Mouse (Mus musculus): ENCODE measurements around the gene Stox2.

Gene Stox2

DNA sequence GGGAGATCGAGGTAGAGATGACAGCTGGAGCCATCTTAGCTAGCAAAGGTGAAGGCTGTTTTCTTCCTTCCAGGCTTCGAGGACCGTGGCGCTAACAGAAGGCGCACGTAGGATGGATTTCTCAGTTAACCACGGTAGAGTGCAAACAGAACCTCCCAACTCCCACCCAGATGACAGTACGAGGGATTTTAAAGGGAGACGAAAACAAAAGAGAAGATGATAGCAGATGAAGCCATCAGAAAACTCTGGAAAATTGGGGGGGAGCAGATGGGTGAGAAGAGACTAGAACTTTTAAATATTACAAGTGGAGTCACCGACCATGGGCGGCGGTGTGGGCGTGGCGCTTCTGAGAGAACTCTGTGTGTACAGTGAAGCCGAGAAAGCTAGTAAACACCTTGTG, 202.0 kb downstream of the Stox2 start:
- ChIA-PET CTCF (no interaction called here), POLR2A (no interaction called here)

DNA sequence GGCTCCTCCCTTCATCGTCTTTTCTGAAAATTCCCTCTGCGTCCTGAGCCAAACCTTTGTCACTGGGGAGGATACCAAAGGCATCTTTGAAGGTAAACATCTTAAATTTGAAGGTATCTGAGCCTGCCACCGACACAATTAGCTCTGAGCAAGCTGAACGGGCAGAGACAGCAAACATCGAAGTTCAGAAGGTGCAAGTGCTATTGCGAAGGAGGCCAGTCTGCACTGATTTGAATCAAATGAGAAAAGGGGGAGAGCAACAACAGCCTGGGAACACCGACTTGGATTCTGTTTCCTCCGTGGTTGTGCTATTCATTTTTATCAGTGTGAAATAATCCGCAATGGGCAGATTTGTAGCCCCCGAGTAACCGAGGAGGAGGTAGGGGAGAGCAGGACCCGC, 202.5 kb downstream of the Stox2 start:
- ChIA-PET CTCF (interaction anchor here in 1 of 4 experiments (1.8 kb wide), 1 partner anchor 128 kb away, joined by 5 read pairs; no protein-coding TSS in a partner anchor), POLR2A (interaction anchor here in 3 of 4 experiments (1.4 to 1.9 kb wide), 4 partner anchors 12 to 92 kb away, joined by 3 to 5 read pairs (median 3); no protein-coding TSS in a partner anchor)

DNA sequence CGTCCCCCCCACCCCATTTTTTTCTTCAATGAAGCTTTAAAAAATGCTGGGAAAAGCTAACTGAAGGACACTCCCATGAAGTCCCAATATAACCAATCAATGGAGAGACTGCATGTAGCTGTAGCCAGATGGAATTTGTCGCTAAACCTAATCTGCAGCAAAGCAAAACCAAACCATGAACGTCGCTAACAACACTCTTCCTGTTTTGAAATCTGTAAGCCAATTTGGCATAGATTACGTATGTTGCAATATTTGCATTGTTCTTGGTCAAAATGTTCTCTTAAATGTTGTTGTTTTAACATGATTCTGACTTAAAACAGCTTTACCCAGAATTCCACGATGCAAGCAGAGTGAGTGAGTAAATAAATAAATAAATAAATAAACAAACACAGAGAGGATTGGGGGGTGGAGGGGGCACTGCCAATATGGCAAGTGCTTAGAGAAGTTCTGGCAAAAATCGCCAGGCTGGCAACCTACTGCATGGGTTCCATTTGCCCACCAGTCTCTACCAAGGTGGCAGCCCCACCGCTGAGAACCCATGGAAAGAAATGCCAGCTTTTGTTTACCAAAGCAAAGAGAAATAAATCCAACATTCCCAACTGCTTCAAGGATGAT, 203.0 kb downstream of the Stox2 start:
- ChIA-PET CTCF (interaction anchor here in 3 of 4 experiments (0.5 to 1.8 kb wide), 7 partner anchors 12 to 521 kb away, joined by 3 to 9 read pairs (median 5); no protein-coding TSS in a partner anchor), POLR2A (interaction anchor here in 3 of 4 experiments (0.6 to 1.9 kb wide), 14 partner anchors 10 to 759 kb away, joined by 3 to 5 read pairs (median 3); no protein-coding TSS in a partner anchor)

DNA sequence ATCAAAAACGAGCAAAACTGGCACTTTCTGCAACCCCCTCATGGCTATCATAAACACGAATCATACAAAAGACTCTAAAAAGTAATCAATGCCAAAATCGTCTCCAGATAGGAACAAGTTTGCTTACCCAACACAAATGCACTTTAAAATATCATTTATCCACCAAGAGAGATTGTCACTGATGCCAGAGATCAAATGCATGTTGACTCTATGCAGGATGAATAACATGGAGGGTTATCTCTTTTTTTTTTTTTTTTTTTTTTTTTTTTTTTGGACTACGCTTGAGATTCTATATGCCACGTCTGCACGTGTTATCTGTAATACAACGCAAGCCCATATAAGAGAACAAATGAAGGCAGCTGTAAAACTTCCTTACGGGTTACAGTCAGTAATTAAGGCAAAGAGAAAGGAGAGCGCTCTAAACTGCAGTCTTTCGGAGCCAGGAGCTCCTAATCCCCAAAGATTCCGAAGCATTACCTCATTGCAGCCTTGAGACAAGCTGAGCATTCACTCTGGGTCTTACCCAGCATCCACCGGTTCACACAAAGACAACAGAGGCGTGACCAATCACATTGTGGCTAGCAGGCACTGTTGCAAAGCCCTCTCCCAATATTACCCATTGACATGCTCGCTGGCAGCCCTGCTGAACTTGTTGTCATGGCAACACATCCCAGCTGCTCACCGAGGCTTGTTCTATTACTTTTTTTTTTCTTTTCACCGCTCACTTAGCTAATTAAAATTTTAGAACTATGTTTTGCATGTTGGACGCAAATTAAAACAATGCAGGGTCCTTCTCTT, 203.8 kb downstream of the Stox2 start:
- CTCF ChIA-PET = interaction anchor here in 3 of 4 experiments (0.5 to 1.8 kb wide), 7 partner anchors 11 to 520 kb away, joined by 3 to 9 read pairs (median 5); no protein-coding TSS in a partner anchor
- POLR2A ChIA-PET = interaction anchor here in 3 of 4 experiments (0.6 to 1.9 kb wide), 15 partner anchors 9 to 758 kb away, joined by 3 to 5 read pairs (median 3); no protein-coding TSS in a partner anchor

DNA sequence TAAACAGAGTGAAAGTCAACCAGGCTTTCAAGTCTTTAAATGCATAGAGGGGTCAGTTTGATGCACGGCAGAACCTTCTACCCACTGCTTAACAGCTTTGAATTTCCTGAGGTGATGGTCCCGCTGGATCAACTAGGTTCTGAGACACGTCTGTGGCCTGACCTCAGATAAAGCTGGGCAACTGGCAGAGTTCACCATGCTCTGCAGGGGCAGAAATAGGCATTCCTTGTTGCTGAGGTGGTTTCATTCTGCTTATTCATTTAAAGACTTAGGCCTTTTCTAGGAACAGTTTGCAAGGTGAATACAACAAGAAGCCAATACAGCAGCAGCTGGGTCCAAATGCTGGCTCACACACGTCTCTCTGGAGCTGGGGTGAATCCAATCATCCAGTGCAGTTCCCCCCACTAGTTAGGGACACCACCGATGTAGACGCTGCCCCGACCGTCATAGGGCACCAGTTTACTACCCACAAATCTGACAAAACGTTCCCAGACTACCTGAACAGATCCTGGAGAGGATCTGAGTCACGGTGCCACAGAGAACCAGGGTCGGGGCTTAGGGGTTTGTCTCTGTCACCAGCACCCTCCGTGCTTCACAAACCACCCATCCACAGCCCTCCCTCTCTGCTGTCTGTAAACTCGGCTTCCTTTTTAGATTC, 204.6 kb downstream of the Stox2 start:
- ChIA-PET CTCF (no interaction called here), POLR2A (interaction anchor here in 1 of 4 experiments (1.1 kb wide), 1 partner anchor 11 kb away, joined by 4 read pairs; no protein-coding TSS in a partner anchor)

DNA sequence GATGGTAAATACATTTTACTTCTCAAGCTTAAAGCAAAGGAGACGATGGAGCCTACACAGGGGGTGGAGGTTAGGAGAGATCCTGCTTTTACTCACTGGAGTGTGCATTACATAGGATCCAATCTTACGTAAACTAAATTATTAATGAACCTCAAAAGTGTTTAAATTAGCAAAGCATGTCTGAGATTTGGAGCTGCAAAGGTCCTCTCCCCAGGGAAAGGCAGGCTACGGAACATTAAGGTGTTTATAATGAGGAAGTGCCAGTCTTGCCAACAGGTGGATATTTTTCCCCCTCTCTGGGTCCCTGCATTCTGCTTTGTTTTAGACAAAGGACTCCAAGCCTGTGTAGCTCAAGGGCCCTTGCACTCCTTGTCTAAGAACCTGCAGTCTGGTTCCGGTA, 205.3 kb downstream of the Stox2 start:
- CTCF ChIA-PET = no interaction called here
- POLR2A ChIA-PET = no interaction called here

DNA sequence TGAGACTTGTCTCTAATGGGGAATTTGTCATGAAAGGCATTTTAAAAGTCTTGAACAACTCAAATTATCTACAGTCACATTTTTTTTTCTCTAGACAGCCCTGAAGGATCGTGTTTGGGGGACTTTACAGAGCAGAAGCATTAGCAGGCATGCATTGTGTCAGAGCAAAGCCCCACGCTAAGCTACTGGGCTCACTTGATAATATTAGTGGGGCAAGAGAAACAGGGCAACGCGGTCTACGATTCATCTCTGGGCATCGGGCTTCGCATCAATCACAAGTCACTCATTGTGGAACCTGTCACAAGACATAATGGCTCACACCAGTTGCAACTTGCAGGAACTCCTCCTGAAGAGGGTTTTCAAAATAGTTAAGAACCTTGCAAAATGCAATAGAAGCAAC, 205.9 kb downstream of the Stox2 start:
- POLR2A ChIA-PET = no interaction called here
- CTCF ChIA-PET = no interaction called here

DNA sequence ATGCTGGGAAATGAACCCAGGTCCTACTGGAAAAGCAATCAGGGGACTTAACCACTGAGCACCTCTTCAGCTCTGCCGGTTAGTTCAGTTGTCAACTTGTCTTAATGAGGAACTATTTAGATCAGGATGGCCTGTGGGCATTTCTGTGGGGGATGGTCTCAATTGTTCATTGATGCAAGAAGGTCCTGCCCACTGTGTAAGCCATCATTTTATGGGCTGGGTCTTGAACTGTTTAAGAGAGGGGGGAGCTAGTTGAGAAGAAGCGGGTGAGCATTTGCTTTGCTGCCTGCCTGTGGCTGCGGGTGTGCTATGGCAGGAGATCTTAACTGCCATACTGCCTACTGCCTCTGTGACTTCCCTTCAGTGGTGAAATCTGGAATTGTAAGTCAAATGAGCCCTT, 214.1 kb downstream of the Stox2 start:
- POLR2A ChIA-PET = interaction anchor here in 3 of 4 experiments (1.1 to 1.6 kb wide), 3 partner anchors 10 to 104 kb away, joined by 3 to 4 read pairs (median 3); no protein-coding TSS in a partner anchor
- CTCF ChIA-PET = interaction anchor here in 1 of 4 experiments (0.5 to 1.9 kb wide), 2 partner anchors 139 to 263 kb away, joined by 3 to 6 read pairs; no protein-coding TSS in a partner anchor

DNA sequence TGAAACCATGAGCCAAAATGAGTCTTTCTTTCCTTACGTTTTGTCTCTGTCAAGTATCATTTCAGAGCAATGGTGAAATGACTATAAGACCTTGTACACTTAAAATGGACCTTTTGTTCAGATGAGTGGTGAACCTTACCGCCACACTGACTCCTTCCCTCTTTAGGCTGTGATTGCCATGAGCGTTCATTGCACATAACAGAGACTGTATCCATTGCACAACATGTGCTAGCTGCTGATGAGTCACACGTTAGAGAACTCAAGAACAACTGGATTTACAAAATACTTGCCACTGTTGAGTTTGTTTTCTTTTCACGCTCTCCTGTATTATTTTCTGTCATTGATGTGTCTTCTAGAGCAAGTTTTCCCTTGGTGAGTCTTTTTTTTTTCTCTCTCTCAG, 216.1 kb downstream of the Stox2 start:
- ChIA-PET POLR2A (no interaction called here), CTCF (interaction anchor here in 1 of 4 experiments (0.7 kb wide), 1 partner anchor 59 kb away, joined by 3 read pairs; no protein-coding TSS in a partner anchor)

DNA sequence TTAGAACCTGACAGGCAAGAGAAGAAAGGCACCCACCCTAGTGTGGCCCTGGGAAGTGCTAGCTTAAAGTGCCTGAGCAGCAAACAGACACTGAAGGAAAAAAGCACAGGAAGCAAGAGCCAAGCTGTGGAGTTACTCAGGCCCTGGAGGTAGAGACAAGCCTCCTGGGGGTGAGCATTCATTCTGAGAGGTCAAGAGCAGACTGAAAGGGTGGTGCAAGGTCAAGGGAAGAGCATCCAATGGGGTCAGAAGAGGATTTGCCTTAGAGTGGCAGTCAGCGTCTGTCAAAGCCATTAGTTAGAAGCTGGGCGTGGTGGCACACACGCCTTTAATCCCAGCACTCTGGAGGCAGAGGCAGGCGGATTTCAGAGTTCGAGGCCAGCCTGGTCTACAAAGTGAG, 224.3 kb downstream of the Stox2 start:
- ChIA-PET CTCF (interaction anchor here in 2 of 4 experiments (0.6 to 0.7 kb wide), 2 partner anchors 133 to 149 kb away, joined by 3 to 14 read pairs; no protein-coding TSS in a partner anchor), POLR2A (interaction anchor here (0.6 to 1.4 kb wide), 11 partner anchors 11 to 1768 kb away, joined by 3 to 8 read pairs (median 4); no protein-coding TSS in a partner anchor)

DNA sequence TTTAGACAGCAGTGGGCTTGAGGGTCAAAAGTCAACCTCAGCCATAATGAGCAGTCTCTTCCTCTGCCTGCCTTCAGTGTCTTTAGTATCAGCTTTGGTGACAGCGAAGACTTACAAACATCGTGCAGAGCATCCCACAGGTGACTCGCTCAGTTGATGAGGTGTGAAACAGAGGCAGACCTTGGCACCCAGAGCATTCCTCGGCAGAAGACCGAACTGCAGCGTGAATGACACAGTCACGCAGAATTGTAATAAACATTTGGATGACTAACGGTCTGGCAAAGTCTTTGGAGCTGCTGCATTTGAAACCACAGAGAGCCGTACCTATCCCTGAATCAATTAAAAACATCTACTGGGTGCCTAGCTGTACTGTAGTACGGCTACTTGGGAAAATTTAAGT, 225.0 kb downstream of the Stox2 start:
- ChIA-PET CTCF (interaction anchor here in 1 of 4 experiments (0.7 kb wide), 1 partner anchor 11 kb away, joined by 4 read pairs; no protein-coding TSS in a partner anchor), POLR2A (interaction anchor here in 3 of 4 experiments (0.7 to 1.4 kb wide), 6 partner anchors 15 to 726 kb away, joined by 3 to 8 read pairs (median 4); no protein-coding TSS in a partner anchor)

DNA sequence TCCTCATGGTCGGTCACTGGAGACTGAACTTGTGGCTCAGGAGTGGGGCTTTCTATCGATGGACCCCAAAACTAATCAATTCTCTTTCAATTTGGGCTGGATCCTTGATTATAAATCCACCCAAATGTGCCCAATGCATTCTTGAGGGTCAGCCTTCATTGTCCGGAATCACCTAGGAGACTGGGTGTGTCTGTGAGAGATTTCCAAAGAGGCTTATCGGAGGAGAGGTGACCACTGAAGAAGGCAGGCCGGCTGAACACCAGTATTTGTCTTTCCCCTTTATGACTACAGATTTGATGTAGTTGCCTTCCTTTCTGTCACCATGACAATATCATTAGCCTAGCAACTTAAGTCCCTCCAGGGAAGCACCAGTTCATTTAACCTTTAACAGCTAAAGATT, 225.8 kb downstream of the Stox2 start:
- POLR2A ChIA-PET = interaction anchor here in 2 of 4 experiments (0.7 to 1.1 kb wide), 4 partner anchors 17 to 607 kb away, joined by 3 read pairs; no protein-coding TSS in a partner anchor
- CTCF ChIA-PET = interaction anchor here in 2 of 4 experiments (0.5 to 0.6 kb wide), 2 partner anchors 499 to 607 kb away, joined by 3 to 4 read pairs; no protein-coding TSS in a partner anchor

DNA sequence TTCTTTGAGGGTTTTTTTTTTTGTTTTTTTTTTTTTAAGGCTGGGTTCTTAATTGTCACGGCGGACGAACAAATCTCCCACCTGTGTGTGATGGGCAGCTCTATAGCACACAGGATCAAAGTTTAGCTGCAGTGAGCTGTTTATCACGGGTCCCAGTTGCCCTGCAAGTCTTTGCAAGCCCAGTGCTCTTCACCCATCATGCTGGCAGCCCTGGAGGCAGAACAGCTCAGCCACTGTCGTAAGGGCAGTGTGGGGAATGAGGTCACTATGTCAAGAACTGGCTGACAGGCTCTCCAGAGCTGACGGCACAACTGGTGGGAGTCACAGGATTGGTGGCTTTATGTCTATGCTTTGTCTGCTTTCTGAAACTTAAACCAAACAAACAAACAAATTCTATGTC, 227.6 kb downstream of the Stox2 start:
- ChIA-PET CTCF (interaction anchor here in 1 of 4 experiments (0.6 kb wide), 1 partner anchor 53 kb away, joined by 3 read pairs; no protein-coding TSS in a partner anchor), POLR2A (interaction anchor here (0.6 to 1.1 kb wide), 9 partner anchors 13 to 601 kb away, joined by 3 to 9 read pairs (median 5); no protein-coding TSS in a partner anchor)

DNA sequence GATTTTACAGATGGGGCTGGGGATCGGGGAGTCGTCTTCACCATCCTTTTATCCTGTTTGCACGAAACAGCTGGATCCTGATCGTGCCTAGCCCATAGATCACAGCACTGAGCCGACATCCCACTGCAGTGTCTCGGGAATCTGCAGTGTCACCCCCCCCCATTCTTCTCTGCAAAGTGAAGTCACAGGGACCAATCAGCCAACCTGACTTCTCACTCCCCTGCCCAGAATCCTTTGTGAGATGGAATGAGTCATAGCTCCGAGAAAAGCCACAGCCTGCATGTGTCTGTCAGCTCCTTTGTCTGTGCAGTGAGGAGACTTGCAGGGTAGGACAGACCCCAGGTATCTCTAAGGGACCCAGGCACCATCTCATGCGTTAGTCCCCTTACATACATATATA, 228.1 kb downstream of the Stox2 start:
- ChIA-PET CTCF (interaction anchor here in 1 of 4 experiments (0.6 kb wide), 1 partner anchor 54 kb away, joined by 3 read pairs; no protein-coding TSS in a partner anchor), POLR2A (interaction anchor here (0.6 to 1.0 kb wide), 6 partner anchors 13 to 600 kb away, joined by 3 to 9 read pairs (median 6); no protein-coding TSS in a partner anchor)

DNA sequence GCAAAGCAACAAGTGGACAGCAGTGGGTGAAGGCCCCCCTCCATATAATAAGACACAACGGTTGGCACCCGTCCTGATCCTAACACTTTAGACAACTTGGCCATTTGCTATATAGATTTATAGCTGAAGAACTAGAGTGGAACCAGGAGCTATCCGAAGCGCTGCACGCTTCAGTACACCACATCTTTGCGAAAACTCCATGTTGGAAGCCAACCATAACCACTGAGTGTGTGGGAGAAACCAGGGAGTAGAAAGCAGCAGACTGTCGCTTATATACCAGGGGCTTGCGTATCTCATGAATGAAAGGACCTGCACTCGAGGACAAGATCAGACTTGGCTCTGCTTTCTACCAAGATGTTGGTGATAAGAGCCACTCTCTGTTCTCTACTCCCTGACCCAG, 234.0 kb downstream of the Stox2 start:
- CTCF ChIA-PET = no interaction called here
- POLR2A ChIA-PET = no interaction called here

DNA sequence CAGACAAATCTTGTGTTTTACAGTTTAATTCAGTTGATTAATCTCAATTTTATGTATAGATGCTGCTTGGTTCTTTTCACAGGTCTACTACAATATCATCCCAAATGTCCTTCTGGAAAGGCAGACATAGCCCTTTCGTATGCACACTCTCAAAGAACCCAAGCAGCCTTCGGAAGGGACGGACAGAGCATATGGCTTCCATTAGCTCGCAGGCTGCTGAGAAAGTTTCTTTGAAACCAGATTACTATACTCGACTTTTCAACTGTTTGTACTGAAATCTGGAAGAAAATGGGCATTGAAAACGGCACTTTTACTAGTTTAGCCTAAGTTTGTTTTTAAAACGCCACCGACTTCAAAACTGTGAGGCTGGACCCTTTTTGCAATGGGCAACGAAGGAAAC, 234.9 kb downstream of the Stox2 start:
- ChIA-PET CTCF (no interaction called here), POLR2A (no interaction called here)

DNA sequence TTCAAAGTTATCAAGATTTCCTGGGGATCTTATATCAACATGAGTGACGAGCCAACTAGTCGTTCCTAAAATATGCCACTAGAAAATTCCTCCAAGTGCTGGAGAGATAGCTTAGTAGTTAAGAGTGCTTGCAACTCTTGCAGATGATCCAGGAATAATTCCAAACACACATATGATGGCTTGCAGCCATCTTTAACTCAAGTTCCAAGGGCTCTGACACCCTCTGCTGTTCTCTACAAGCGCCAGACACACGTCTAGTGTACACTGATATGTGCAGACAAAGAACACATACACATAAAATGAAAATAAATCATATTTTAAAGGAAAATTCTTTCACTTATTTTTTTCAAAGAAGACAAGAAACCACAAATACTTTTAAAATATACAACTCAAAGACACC, 237.9 kb downstream of the Stox2 start:
- CTCF ChIA-PET = interaction anchor here in 2 of 4 experiments (0.6 to 1.4 kb wide), 2 partner anchors 164 to 467 kb away, joined by 3 to 4 read pairs; no protein-coding TSS in a partner anchor
- POLR2A ChIA-PET = no interaction called here

DNA sequence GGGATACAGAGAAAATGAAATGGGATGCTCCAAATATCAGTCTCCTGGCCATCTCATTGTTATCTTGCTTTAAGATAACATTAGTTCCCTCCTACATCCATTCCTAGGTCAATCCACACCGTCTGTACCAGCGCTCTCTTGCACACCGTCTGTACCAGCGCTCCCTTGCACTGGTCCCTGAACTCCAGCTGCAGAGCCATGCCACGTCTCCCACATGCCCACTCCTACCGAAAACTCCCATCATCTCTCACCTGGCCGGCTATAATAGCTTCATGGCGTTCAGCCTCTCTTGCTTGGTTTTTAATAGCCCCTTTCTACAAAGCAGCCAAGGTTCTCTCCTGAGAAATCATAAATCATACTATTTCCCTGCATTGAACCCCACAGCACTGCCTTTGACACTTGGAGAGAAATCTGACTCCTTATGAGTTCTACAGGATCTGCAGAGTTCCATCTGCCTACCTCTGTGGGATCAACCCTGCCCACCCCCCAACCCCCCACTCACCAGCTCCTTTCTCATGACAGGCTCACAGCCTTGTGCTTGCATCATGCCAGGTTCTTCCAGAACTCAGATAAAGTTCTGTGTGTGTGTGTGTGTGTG, 239.4 kb downstream of the Stox2 start:
- ChIA-PET CTCF (interaction anchor here in 3 of 4 experiments (0.6 to 3.7 kb wide), 3 partner anchors 15 to 164 kb away, joined by 3 to 54 read pairs (median 29); no protein-coding TSS in a partner anchor), POLR2A (interaction anchor here in 3 of 4 experiments (0.5 to 2.0 kb wide), 7 partner anchors 15 to 208 kb away, joined by 3 to 14 read pairs (median 3); no protein-coding TSS in a partner anchor)

Data from embryonic stem cell, embryonic (primary cell).